Mouse (Mus musculus) thymus, postnatal 14 days (tissue): Measurements from ENCODE around the gene Cit.

ENCODE experiments used
- DNase-seq: peaks from one replicate; pipeline ENCODE4 v3.0.0; 2021

Cit gene

DNA sequence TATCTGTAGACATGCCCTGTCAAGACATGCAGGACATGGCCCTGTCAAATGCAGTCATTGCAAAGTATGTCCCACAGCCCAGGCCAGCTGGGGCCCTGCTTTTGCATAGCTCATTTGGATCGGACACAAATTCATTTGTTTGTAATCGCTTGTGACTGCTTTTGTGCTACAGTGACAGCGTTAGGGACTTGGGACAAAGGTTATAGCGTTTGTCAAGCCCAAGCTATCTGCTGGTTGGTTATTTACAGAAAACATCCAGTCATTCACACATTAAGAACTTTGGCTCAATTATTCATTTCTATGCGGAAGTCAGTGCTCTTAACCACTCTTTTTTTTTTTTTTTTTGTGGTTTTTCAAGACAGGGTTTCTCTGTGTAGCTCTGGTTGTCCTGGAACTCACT is 207.1 kb downstream of the Cit start:
- DNase-seq, result no peak

DNA sequence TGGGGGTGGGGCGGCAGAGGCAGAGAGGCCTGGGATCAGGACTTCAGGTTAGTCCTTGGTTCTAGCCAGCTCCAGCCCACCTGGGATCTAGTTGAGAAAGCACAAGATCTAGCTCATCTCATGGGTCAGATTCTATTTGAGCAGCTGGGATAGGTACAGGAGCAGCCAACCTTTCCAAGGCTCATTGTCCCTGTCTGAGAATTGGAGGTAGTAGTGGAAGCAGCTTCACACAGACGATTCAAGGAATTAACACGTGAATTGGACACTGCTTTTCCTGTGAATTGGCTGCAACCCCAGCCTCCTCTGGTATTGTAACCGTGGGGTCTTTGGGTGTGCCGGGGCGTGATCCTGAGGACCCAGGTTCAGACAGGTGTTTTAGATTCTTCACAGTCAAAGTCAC is 207.7 kb downstream of the Cit start:
- DNase-seq, result no peak
